Mouse (Mus musculus): ENCODE measurements at regions not wholly inside any gene's neighbourhood (a gene's known extent, or its start where the extent isn't known, plus 50 kb on each side); places are given as distances from the start of the nearest gene placed in this dataset.
"Not testable (repeated sequence)": the region's sequence is repeated elsewhere in the genome, so short reads cannot be mapped to it uniquely, and the experiment has no call there.

DNA sequence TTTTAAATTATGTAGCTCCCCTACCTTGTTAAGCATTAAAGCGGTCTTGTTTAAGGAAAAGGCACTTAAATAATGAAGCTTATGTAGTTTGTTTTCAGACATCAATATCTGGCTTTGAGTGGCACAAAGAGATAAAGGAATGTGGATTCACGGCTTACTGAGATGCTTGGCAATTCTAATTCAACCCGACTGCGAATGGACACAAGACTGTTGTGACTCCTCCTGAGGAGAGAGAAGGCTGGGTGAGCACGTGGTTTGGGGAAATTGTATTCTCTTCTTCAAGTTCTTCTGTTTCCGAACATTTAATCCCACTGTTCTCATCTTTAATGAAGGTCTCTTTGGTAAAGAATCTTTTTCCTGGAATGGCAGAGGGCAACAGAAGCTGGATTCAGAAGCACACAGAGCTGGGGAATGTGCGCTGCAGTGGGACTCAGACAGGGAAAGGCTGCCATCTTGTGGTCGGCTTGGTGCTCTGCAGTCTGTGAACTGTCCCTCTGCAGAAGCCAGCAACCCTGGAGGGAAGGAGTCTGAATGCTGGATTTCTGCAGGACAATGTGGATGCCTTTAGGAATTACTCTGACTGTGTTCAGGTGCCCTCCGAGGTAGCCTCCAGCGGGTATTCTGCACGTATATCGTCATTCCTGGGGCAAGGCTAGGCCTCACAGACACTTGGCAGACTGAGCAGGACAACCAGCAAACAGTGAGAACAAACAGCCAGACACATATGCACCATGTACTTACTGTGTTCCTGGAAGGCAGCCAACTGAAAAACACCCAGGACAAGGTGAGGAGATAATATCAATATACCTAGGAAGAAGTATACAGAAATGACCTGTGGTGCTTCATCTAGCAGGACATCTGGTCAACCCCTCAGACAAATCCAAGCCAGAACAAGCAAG is 54.0 kb upstream of the Pax1 start:
- in situ Hi-C loops (cut with MseI, MboI), result loop anchor here in 1 of 2 experiments (10.0 kb wide), 1 partner anchor 103 kb away; no protein-coding TSS in a partner anchor

GRCm38 (mm10) chr2:147306728-147307127 is 55.0 kb upstream of the Pax1 start:
- in situ Hi-C loops (cut with MseI, MboI), result loop anchor here in 1 of 2 experiments (10.0 kb wide), 1 partner anchor 102 kb away; no protein-coding TSS in a partner anchor

- in situ Hi-C loops (cut with MseI, MboI), result loop anchor here in 1 of 2 experiments (10.0 kb wide), 1 partner anchor 100 kb away; no protein-coding TSS in a partner anchor
Observed at GRCm38 (mm10) chr2:147305262-147305661, 56.5 kb upstream of the Pax1 start.

DNA sequence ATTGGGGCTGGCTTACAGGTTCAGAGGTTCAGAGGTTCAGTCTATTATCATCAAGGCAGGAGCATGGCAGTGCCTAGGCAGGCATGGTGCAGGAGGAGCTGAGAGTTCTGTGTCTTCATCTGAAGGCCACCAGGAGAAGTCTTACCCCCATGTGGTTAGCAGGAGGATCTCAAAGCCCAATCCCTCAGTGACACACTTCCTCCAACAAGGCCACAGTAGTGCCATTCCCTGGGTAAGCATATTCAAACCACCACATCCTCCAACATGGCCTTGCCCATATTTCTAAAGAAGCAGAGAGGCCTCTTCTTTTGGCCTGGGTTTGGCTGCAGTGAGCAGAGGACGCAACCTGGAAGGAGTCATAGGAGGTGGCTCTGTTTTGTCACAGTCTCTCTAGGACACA is 61.2 kb upstream of the Pax1 start:
- in situ Hi-C loops (cut with MseI, MboI), result loop anchor here in 1 of 2 experiments (10.0 kb wide), 1 partner anchor 96 kb away; no protein-coding TSS in a partner anchor

DNA sequence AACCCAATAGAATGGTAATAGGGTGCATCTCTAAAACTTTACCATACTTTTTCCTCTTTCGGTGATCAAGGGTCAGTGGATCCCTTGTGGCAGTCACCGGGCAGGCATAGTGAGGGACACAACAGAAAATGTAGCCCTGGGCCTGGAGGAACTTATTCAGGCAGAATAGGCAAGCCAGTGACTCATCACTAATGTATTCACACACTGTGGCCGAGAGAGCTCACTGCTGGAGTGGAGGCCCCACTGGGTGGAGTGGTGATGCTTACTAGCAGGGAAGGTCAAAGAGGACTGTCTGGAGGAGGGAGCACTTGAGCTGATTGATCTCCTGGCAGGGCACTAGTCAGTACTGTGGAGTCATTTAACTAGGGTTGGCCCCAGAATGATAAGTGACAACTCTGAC is 62.4 kb upstream of the Pax1 start:
- in situ Hi-C loops (cut with MseI, MboI), result no loop called here

GRCm38 (mm10) chr2:147298499-147298896 is 63.2 kb upstream of the Pax1 start:
- in situ Hi-C loops (cut with MseI, MboI), result no loop called here

GRCm38 (mm10) chr2:147297876-147298498 is 63.7 kb upstream of the Pax1 start:
- in situ Hi-C loops (cut with MseI, MboI), result no loop called here

DNA sequence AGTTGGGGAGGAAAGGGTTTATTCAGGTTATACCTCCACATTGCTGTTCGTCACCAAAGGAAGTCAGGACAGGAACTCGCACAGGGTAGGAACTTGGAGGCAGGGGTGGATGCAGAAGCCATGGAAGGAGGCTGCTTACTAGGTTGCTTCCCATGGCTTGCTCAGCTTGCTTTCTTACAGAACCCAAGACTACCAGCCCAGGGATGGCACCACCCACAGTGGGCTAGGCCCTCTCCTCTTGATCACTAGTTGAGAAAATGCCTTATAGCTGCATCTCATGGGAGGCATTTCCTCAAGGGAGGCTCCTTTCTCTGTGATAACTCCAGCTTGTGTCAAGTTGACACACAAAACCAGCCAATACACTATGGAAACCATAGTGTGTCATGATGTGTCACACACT is 66.8 kb upstream of the Pax1 start:
- in situ Hi-C loops (cut with MseI, MboI), result not testable (repeated sequence)

DNA sequence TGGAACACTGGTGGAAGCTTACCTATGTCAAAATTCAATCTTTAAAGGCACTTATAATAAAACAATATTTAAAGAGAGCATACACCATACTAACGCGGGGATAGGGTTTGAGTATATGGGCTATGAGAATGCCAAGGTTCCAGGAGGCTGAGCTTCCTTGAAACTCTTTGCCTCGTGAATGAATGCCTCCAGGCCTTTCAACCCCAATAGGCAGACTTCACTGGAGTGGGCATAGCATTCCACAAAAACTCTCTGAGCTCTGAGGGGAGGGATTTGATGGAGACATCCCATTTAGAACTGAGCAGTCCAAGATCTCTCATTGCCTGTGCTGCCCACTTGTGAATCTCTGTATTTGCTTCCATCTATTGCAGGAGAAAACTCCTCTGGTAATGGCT is 68.4 kb upstream of the Pax1 start:
- in situ Hi-C loops (cut with MseI, MboI), result no loop called here

- in situ Hi-C loops (cut with MseI, MboI), result no loop called here
Observed at GRCm38 (mm10) chr2:147292387-147293293, 69.1 kb upstream of the Pax1 start.

GRCm38 (mm10) chr2:147283390-147283789 is 78.3 kb upstream of the Pax1 start:
- in situ Hi-C loops (cut with MseI, MboI), result no loop called here

- in situ Hi-C loops (cut with MseI, MboI), result no loop called here
Observed at GRCm38 (mm10) chr2:147277636-147278035, 83.6 kb upstream of the Nkx2-2 start.

DNA sequence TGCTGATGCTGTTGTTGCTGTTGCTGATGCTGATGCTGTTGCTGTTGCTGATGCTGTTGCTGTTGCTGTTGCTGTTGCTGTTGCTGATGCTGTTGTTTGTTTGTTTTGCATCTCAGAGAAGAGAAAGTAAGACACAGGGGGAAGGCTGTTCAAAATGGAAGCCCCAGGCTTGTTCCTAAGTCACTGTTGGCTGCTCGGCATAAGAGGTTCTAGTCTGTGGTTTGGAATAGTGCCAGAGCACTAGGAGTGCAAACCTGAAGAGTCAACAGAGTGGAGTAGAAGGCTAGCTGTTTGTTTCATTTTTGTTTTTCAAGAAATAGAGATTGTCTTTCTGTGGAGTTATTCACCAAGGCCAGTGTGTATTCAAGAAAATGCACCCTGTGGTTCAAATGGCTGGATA is 75.1 kb upstream of the Nkx2-2 start:
- in situ Hi-C loops (cut with MseI, MboI), result no loop called here

DNA sequence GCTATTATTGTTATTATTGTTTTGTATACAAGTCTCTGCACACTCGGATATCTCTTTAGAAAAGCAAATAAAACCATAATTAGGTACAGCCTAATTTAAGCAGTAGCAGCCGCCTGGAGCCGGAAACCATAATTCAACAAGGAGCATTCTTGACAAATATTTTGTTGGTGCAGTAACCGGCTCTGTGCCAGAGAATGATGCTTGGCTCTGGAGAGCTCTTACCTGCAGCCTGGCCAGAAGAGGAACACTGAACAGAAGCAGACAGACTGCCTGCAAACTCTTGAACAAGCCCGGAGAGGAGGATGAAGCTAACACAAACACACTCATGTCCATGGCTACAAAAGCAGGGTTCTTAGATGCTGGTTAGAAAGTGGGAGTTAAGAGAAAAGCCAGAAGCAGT is 73.9 kb upstream of the Nkx2-2 start:
- in situ Hi-C loops (cut with MseI, MboI), result no loop called here

DNA sequence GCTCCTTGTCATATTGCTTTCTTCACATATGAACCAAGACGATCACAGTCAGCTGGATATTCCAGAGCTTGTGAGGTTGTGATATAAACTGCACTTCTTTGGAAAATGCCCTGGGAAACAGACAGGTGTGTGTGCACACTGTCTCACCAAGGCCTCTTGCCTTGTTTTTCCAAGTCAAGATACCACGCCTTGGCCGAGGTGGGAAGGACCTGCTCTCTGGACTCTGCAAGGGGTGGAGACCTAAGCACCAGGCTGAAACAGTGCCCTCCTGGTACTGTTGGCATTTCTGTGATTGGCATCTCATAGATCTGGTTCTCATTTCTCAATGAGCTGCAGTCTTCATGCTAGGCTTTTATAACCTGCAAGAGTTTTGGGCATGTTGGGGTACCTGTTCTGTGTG is 73.2 kb upstream of the Nkx2-2 start:
- in situ Hi-C loops (cut with MseI, MboI), result no loop called here

DNA sequence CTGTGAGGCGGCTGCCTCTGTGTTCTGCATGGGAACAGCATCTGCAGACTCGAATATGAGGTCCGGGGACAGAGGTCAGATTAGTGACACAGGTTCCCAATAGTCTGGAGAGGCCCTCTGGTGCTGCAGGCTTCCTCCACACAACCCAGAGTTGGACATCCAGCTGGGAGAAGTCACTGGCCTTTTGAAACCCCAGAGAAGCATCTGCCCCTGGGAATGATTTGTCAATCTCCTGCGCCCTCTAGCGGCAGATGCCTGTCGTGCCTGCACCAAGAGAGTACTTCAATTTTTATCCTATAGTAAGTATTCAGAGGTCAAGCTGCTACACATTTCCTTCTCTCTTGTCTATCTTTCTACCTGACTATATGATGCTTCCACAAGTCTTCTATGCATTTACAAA is 62.7 kb upstream of the Nkx2-2 start:
- in situ Hi-C loops (cut with MseI, MboI), result no loop called here

DNA sequence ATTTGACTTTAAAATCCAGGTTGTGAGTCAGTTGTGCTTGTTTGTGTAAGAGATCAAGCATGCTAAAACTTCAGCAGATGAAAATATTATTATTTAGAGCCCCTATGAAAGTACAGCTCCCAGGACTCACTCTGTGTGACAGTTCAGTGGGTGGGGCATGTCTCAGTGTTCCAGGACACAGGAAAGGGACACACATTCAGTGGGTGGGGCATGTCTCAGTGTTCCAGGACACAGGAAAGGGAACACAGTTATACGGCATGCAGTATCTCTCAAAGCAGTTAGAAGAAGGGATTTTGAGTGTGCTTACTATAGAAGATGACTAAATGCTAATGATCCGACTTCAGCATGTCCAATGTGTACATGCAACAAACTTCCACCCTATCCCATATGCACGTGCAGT is 60.9 kb upstream of the Nkx2-2 start:
- in situ Hi-C loops (cut with MseI, MboI), result loop anchor here in 1 of 2 experiments (5.0 kb wide), 1 partner anchor 53 kb away; no protein-coding TSS in a partner anchor

DNA sequence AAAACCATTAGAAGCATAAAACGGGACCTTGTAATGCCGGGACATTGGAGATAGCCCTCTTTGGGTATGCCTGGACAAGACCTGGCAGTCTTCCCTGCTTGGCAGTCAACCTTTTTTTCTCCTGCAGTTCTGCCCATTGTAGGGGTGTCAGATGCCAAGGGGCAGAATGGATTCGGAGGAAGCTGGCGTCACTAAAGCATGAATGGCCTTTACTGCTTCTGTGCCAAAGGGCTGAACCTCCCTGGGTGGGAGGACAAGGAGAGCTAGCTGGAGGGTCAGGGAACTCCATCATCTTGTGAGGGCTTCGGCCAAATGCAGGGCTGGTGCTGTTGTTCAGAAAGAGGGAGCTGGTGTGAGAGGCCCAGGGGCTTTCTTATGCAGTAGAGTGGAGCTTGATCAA is 60.1 kb upstream of the Nkx2-2 start:
- in situ Hi-C loops (cut with MseI, MboI), result loop anchor here in 1 of 2 experiments (5.0 kb wide), 1 partner anchor 52 kb away; no protein-coding TSS in a partner anchor

DNA sequence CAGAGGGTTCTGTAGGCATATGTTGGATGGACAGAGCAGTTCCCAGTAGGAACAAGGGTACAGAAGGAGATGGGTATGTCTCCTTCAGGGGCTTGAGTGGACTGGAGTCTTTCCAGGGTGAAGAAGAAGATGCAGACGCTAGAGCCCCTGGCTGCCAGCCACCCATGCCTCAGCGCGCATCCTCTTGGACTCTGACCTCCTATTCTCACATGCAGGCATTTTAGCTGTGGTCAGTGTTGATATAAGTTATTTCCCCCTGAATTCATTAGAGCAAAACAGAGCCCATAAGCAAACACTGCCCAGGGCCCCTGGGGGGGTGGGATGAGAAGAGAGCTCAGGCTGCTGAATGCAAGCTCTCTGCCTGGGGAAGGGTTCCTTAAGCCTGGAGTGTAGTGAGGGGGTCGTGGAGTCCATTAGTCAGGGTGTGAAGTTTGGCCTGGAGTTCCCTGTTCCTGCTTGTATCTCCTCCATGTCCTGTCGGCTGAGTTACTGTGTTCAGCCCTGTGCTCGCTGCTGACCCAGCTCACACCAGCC is 54.0 kb upstream of the Nkx2-2 start:
- in situ Hi-C loops (cut with MseI, MboI), result no loop called here

GRCm38 (mm10) chr2:147247238-147247637 is 53.2 kb upstream of the Nkx2-2 start:
- in situ Hi-C loops (cut with MseI, MboI), result no loop called here

DNA sequence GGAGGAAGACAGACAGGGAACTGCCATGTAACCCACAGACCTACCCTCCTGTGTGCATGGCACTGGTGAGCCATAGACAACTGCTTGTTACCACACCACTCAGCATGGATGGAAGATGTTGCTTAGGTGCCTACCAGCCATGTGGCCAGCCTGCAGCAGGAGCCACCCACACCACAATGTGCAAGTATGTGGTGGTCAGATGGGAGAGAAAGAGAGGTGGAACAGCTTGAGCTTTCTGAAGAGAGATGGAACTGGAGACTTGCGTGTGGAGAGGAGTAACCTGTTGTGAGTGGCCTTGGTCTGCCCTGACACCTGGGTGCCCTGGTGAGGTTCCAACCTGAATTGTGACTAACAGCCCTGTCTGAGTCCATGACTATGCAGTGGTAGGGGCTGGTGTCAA is 50.4 kb upstream of the Nkx2-2 start:
- in situ Hi-C loops (cut with MseI, MboI), result no loop called here
